Mouse (Mus musculus): Measurements from ENCODE around the gene Olfr1423.
"Not testable (repeated sequence)": the region's sequence is repeated elsewhere in the genome, so short reads cannot be mapped to it uniquely, and the experiment has no call there.

Gene Olfr1423

GRCm38 (mm10) chr19:12006361-12006947 is 34.7 kb downstream of the Olfr1423 start:
- DNase-seq (ENCODE audit: low spot score): no peak

- DNase-seq (ENCODE audit: low spot score): peak; percentile 87
Measured at GRCm38 (mm10) chr19:12005376-12006360, 35.4 kb downstream of the Olfr1423 start.

- no peak for DNase-seq (ENCODE audit: low spot score)
Measured at GRCm38 (mm10) chr19:12004216-12005008, 36.7 kb downstream of the Olfr1423 start.

GRCm38 (mm10) chr19:12003568-12003967 is 37.5 kb downstream of the Olfr1423 start:
- no peak for DNase-seq (ENCODE audit: low spot score)

- DNase-seq (ENCODE audit: low spot score): no peak
Measured at GRCm38 (mm10) chr19:12002791-12003190, 38.3 kb downstream of the Olfr1423 start.

- DNase-seq (ENCODE audit: low spot score): peak; percentile 66
Measured at GRCm38 (mm10) chr19:12002125-12002524, 39.0 kb downstream of the Olfr1423 start.

GRCm38 (mm10) chr19:12001686-12002085 is 39.4 kb downstream of the Olfr1423 start:
- no peak for DNase-seq (ENCODE audit: low spot score)

- no peak for DNase-seq (ENCODE audit: low spot score)
Measured at GRCm38 (mm10) chr19:11995722-11996448, 45.2 kb downstream of the Olfr1423 start.

GRCm38 (mm10) chr19:11994703-11995431 is 46.2 kb downstream of the Olfr1423 start:
- DNase-seq (ENCODE audit: low spot score): no peak

GRCm38 (mm10) chr19:11992441-11993029 is 48.6 kb downstream of the Olfr1423 start:
- no peak for DNase-seq (ENCODE audit: low spot score)

- no peak for DNase-seq (ENCODE audit: low spot score)
Measured at GRCm38 (mm10) chr19:11992034-11992433, 49.1 kb downstream of the Olfr1423 start.

GRCm38 (mm10) chr19:11989334-11989733 is 51.8 kb downstream of the Olfr1423 start:
- DNase-seq (ENCODE audit: low spot score): no peak

GRCm38 (mm10) chr19:11987841-11988240 is 53.3 kb downstream of the Olfr1423 start:
- no peak for DNase-seq (ENCODE audit: low spot score)

GRCm38 (mm10) chr19:11984614-11985013 is 56.5 kb downstream of the Olfr1423 start:
- not testable (repeated sequence) for DNase-seq (ENCODE audit: low spot score)

Measured in testis, postnatal 10 days (tissue).